ENCODE assay signal across 9 mouse cellular contexts in genomic region chr11:33295422-33295821, GRCm38 (mm10). TPM values are rescaled to one million over a fixed set of nuclear protein-coding genes. Genes with fewer than 3 reads are reported as not detected.
DNase-seq lines count a peak whose midpoint lies in the region; ATAC-seq and TF ChIP-seq lines count a peak whose summit lies in the region.
"Had no signal": no experiment of that assay in that cellular context is flagged by ENCODE, and none has a peak within 500 bp of the region (broad histone marks: within the 10 kb centered on the region; RNA-seq: fewer than 3 reads in every experiment).

No protein-coding gene starts in this region.

- H3K27ac ChIP-seq in hindbrain, postnatal 0 days, result no peak overlapping the region
- no peak overlapping the region for H3K27ac ChIP-seq in hindbrain, embryonic 12.5 days
- no peak overlapping the region for H3K27ac ChIP-seq in midbrain, embryonic 14.5 days (replicated peaks; ENCODE audit: low read depth, low read length)
- H3K27ac ChIP-seq in midbrain, embryonic 13.5 days, result no peak overlapping the region
- H3K27ac ChIP-seq: midbrain, embryonic 12.5 days had no signal

- 44% methylated on average over 3 of the region's 3 CpGs for WGBS in hindbrain, postnatal 0 days
- WGBS in hindbrain, embryonic 12.5 days, result 48% methylated on average over 3 of the region's 3 CpGs
- 61% methylated on average over 3 of the region's 3 CpGs for WGBS in midbrain, embryonic 14.5 days
- WGBS in midbrain, embryonic 13.5 days, result 63% methylated on average over 3 of the region's 3 CpGs

- no peaks in the 10 kb centered on the region for H3K36me3 ChIP-seq in hindbrain, postnatal 0 days (ENCODE audit: insufficient read depth, low read length)
- H3K36me3 ChIP-seq in hindbrain, embryonic 12.5 days, result no peaks in the 10 kb centered on the region
- H3K36me3 ChIP-seq in midbrain, embryonic 14.5 days (ENCODE audit: control insufficient read depth, insufficient read depth, low read length), result no peaks in the 10 kb centered on the region
- no peaks in the 10 kb centered on the region for H3K36me3 ChIP-seq in midbrain, embryonic 13.5 days
- H3K36me3 ChIP-seq: midbrain, embryonic 12.5 days had no signal

- DNase-seq in hindbrain, postnatal 0 days (ENCODE audit: low spot score), result peak; percentile 74
- DNase-seq in midbrain, embryonic 14.5 days, result peak; percentile 73
- peak; percentile 11 for DNase-seq in cerebellum, adult 9-11 months
- DNase-seq in retina, postnatal 1 day, result peak; percentile 38
- no peak for DNase-seq in thymus, adult 18-20 months
- DNase-seq: right cerebral cortex, postnatal 4 days had no signal

- H3K4me3 ChIP-seq in hindbrain, postnatal 0 days (ENCODE audit: low read length), result no peak overlapping the region
- no peak overlapping the region for H3K4me3 ChIP-seq in hindbrain, embryonic 12.5 days
- H3K4me3 ChIP-seq in midbrain, embryonic 14.5 days (replicated peaks; ENCODE audit: low read depth, low read length), result no peak overlapping the region
- no peak overlapping the region for H3K4me3 ChIP-seq in midbrain, embryonic 13.5 days (replicated peaks)
- H3K4me3 ChIP-seq: midbrain, embryonic 12.5 days had no signal

- H3K4me1 ChIP-seq in hindbrain, postnatal 0 days (ENCODE audit: insufficient read depth, low read length), result 0 out of 2 replicates have a peak, but pooled peaks cover 5% of the 10 kb centered on the region
- H3K4me1 ChIP-seq in hindbrain, embryonic 12.5 days, result peaks cover 8% of the 10 kb centered on the region; the same call in 1 of the 2 replicates
- H3K4me1 ChIP-seq in midbrain, embryonic 14.5 days (ENCODE audit: control insufficient read depth, insufficient read depth, low read length), result 0 out of 2 replicates have a peak, but pooled peaks cover 3% of the 10 kb centered on the region
- peaks cover 9% of the 10 kb centered on the region; the same call in 1 of the 2 replicates for H3K4me1 ChIP-seq in midbrain, embryonic 13.5 days (replicated peaks)

- no peak overlapping the region for H3K9ac ChIP-seq in hindbrain, postnatal 0 days (replicated peaks; ENCODE audit: low read length)
- H3K9ac ChIP-seq in hindbrain, embryonic 12.5 days, result no peak overlapping the region
- no peak overlapping the region for H3K9ac ChIP-seq in midbrain, embryonic 14.5 days (replicated peaks; ENCODE audit: low read length)
- H3K9ac ChIP-seq in midbrain, embryonic 13.5 days (replicated peaks), result no peak overlapping the region
- H3K9ac ChIP-seq: midbrain, embryonic 12.5 days had no signal

- H3K27me3 ChIP-seq in hindbrain, postnatal 0 days (ENCODE audit: insufficient read depth, low read length), result no peaks in the 10 kb centered on the region
- H3K27me3 ChIP-seq in hindbrain, embryonic 12.5 days, result no peaks in the 10 kb centered on the region
- no peaks in the 10 kb centered on the region for H3K27me3 ChIP-seq in midbrain, embryonic 14.5 days (ENCODE audit: control insufficient read depth, insufficient read depth, low read length)
- no peaks in the 10 kb centered on the region for H3K27me3 ChIP-seq in midbrain, embryonic 13.5 days
- H3K27me3 ChIP-seq: midbrain, embryonic 12.5 days had no signal

- peak; percentile 64 for TF ChIP-seq CTCF in hindbrain, postnatal 0 days (IDR thresholded peaks at IDR 0.05; ENCODE audit: low read depth)

- H3K4me2 ChIP-seq in hindbrain, postnatal 0 days (ENCODE audit: low read depth, low read length), result no peak overlapping the region
- no peak overlapping the region for H3K4me2 ChIP-seq in hindbrain, embryonic 12.5 days (replicated peaks)
- H3K4me2 ChIP-seq in midbrain, embryonic 14.5 days (ENCODE audit: low read length), result no peak overlapping the region
- H3K4me2 ChIP-seq in midbrain, embryonic 13.5 days (replicated peaks), result no peak overlapping the region
- H3K4me2 ChIP-seq: midbrain, embryonic 12.5 days had no signal

- no peak for ATAC-seq in hindbrain, postnatal 0 days
- no peak for ATAC-seq in hindbrain, embryonic 12.5 days (ENCODE audit: low FRiP score)
- no peak for ATAC-seq in midbrain, embryonic 14.5 days (ENCODE audit: low FRiP score, low TSS enrichment)
- no peak for ATAC-seq in midbrain, embryonic 13.5 days

- H3K9me3 ChIP-seq in hindbrain, postnatal 0 days (ENCODE audit: low read length), result no peaks in the 10 kb centered on the region
- H3K9me3 ChIP-seq in hindbrain, embryonic 12.5 days (replicated peaks), result no peaks in the 10 kb centered on the region
- H3K9me3 ChIP-seq in midbrain, embryonic 14.5 days (ENCODE audit: control insufficient read depth, low read length), result no peaks in the 10 kb centered on the region
- no peaks in the 10 kb centered on the region for H3K9me3 ChIP-seq in midbrain, embryonic 13.5 days
- H3K9me3 ChIP-seq: midbrain, embryonic 12.5 days had no signal

RNA-seq across cellular contexts. Expression of gene Gm12117, which starts 18.9 kb away (rescaled TPM):
- total RNA-seq in hindbrain, postnatal 0 days (2014; rRNA removed), result not detected in 2 replicates
- polyA plus RNA-seq in hindbrain, postnatal 0 days (2015; fragmentation: Nextera tagmentation; extraction: Ambion mirVana), result not detected in 2 replicates
- polyA plus RNA-seq in hindbrain, embryonic 12.5 days (2016; fragmentation: Nextera tagmentation; extraction: Ambion mirVana), result not detected in 2 replicates
- polyA plus RNA-seq in midbrain, embryonic 14.5 days (2014; fragmentation: Nextera tagmentation; extraction: Ambion mirVana), result not detected in 2 replicates
- polyA plus RNA-seq in midbrain, embryonic 13.5 days (2015; fragmentation: Nextera tagmentation; extraction: Ambion mirVana), result not detected in 2 replicates

Comparison
In these comparisons a context has a peak if more than half of its experiments do, and no peak if none do; other contexts are left out.
1. DNase-seq: peak in hindbrain, postnatal 0 days (single experiment), midbrain, embryonic 14.5 days (single experiment), cerebellum, adult 9-11 months (single experiment) and retina, postnatal 1 day (single experiment); none in thymus, adult 18-20 months (0 of 2).